9 mouse cellular contexts compared by ENCODE assay signal in the genomic region with DNA sequence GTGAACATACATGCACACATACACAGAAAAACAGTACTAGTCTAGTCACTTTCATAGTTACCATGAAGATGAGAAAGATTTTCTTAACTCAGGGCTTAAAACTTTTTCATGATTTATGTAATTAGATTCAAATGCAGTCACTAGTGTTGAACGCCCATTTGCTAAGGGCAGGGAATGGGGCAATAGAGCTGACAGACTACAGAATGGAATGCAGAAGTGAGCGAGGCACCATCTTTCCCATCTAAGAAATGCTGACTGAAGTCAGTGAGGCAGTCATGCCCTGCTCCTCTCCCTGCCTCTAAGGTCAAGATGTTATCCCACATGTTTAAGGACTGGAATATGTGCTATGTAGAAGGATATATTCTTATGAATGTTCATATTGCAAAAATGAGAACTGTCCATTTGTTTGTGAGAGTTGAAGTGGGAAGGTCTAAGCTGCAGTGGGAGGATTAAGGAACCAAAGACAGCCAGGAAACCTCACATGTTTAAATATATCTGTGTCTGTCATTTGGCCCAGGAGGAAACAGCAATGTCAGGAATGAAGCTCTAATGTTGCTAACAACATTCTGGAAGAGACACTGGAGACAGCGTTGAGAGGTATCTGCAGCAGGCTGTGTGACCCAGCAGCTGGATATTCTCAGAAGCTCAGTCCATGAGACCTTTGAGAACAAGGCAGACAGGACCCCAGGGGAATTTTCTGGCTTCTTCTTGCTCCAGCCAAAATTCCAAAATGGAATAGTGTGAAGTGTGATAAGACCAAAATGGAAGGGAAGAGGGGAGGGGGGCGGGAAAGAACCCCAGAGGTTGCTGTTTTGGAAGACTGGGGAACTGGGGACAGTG.
DNase-seq lines count a peak whose midpoint lies in the region; ATAC-seq and TF ChIP-seq lines count a peak whose summit lies in the region.
"Had no signal": no experiment of that assay in that cellular context is flagged by ENCODE, and none has a peak within 500 bp of the region (broad histone marks: within the 10 kb centered on the region; RNA-seq: fewer than 3 reads in every experiment).

No protein-coding gene starts in this region.

- DNase-seq in retina, postnatal 1 day, result peak; percentile 21
- DNase-seq in retina, embryonic 14.5 days (ENCODE audit: low spot score), result no peak
- no peak for DNase-seq in frontal cortex, postnatal 10 days (ENCODE audit: low spot score in 2 of 2)
- DNase-seq in left cerebral cortex, postnatal 36 days (ENCODE audit: low spot score in 2 of 2), result no peak
- DNase-seq in ovary, postnatal 14 days (ENCODE audit: low spot score), result no peak
- no peak for DNase-seq in hindbrain, postnatal 0 days (ENCODE audit: low spot score)
- DNase-seq: cerebellum, postnatal 25 days had no signal

- H3K9ac ChIP-seq in intestine, embryonic 16.5 days (ENCODE audit: low read depth, low read length), result no peak overlapping the region
- no peak overlapping the region for H3K9ac ChIP-seq in lung, embryonic 16.5 days (ENCODE audit: low read length)
- H3K9ac ChIP-seq in hindbrain, postnatal 0 days (replicated peaks; ENCODE audit: low read length), result no peak overlapping the region

- intact Hi-C loops in left cerebral cortex, postnatal 36 days (cut with DNase I), result no loop called here

- H3K9me3 ChIP-seq in intestine, embryonic 16.5 days (ENCODE audit: control insufficient read depth, low read length), result no peaks in the 10 kb centered on the region
- no peaks in the 10 kb centered on the region for H3K9me3 ChIP-seq in lung, embryonic 16.5 days (ENCODE audit: control insufficient read depth, low read length)
- H3K9me3 ChIP-seq in hindbrain, postnatal 0 days (ENCODE audit: low read length), result no peaks in the 10 kb centered on the region

- peak overlapping the region; percentile 24; the same call in 1 of the 2 replicates for H3K27ac ChIP-seq in intestine, embryonic 16.5 days (ENCODE audit: low read length)
- H3K27ac ChIP-seq in lung, embryonic 16.5 days (ENCODE audit: low read length), result peak overlapping the region; percentile 79
- no peak overlapping the region for H3K27ac ChIP-seq in hindbrain, postnatal 0 days

- peak; percentile 69 for ATAC-seq in intestine, embryonic 16.5 days
- ATAC-seq in lung, embryonic 16.5 days (ENCODE audit: low read depth), result peak; percentile 93
- ATAC-seq in hindbrain, postnatal 0 days, result no peak

- H3K27me3 ChIP-seq in intestine, embryonic 16.5 days (replicated peaks; ENCODE audit: control insufficient read depth, insufficient read depth, low read length), result no peaks in the 10 kb centered on the region
- no peaks in the 10 kb centered on the region for H3K27me3 ChIP-seq in lung, embryonic 16.5 days (ENCODE audit: control insufficient read depth, insufficient read depth, low read depth, low read length)
- H3K27me3 ChIP-seq in hindbrain, postnatal 0 days (ENCODE audit: insufficient read depth, low read length), result no peaks in the 10 kb centered on the region

- H3K4me3 ChIP-seq in intestine, embryonic 16.5 days (ENCODE audit: low read length), result no peak overlapping the region
- no peak overlapping the region for H3K4me3 ChIP-seq in lung, embryonic 16.5 days (ENCODE audit: low read length)
- no peak overlapping the region for H3K4me3 ChIP-seq in hindbrain, postnatal 0 days (ENCODE audit: low read length)

- no peaks in the 10 kb centered on the region for H3K4me1 ChIP-seq in intestine, embryonic 16.5 days (ENCODE audit: control insufficient read depth, insufficient read depth, low read length)
- H3K4me1 ChIP-seq in lung, embryonic 16.5 days (replicated peaks; ENCODE audit: control insufficient read depth, insufficient read depth, low read length), result peaks cover 3% of the 10 kb centered on the region; the same call in 1 of the 2 replicates
- no peaks in the 10 kb centered on the region for H3K4me1 ChIP-seq in hindbrain, postnatal 0 days (ENCODE audit: insufficient read depth, low read length)

- H3K4me2 ChIP-seq in intestine, embryonic 16.5 days (ENCODE audit: low read depth, low read length), result no peak overlapping the region
- H3K4me2 ChIP-seq in lung, embryonic 16.5 days (ENCODE audit: low read depth, low read length), result 0 out of 2 replicates have a peak overlapping the region, but pooled peaks have one; percentile 6
- no peak overlapping the region for H3K4me2 ChIP-seq in hindbrain, postnatal 0 days (ENCODE audit: low read depth, low read length)

- no peaks in the 10 kb centered on the region for H3K36me3 ChIP-seq in intestine, embryonic 16.5 days (ENCODE audit: control insufficient read depth, insufficient read depth, low read length)
- no peaks in the 10 kb centered on the region for H3K36me3 ChIP-seq in lung, embryonic 16.5 days (ENCODE audit: control insufficient read depth, insufficient read depth, low read length)
- no peaks in the 10 kb centered on the region for H3K36me3 ChIP-seq in hindbrain, postnatal 0 days (ENCODE audit: insufficient read depth, low read length)

- no peak for TF ChIP-seq CTCF in hindbrain, postnatal 0 days (IDR thresholded peaks at IDR 0.05; ENCODE audit: low read depth)

- WGBS in intestine, embryonic 16.5 days, result 66% methylated on average over 4 of the region's 4 CpGs
- WGBS in lung, embryonic 16.5 days, result 48% methylated on average over 4 of the region's 4 CpGs
- 86% methylated on average over 4 of the region's 4 CpGs for WGBS in hindbrain, postnatal 0 days
